Mouse (Mus musculus) forebrain, postnatal 0 days (tissue): Measurements from ENCODE around the gene Jmjd1c. TPM values are rescaled to one million over a fixed set of nuclear protein-coding genes. Genes with fewer than 3 reads are reported as not detected.

Experiments
- ATAC-seq: fragments of 200-750 bp; cut with Nextera tagmentation; 2 replicates; pipeline ENCODE4 v1.8.0; 2017; ENCODE audit warnings: mild to moderate bottlenecking, moderate library complexity
- DNase-seq: peaks from one replicate; pipeline ENCODE4 v3.0.0-alpha.2; 2015
- H3K27ac ChIP-seq: fragments of 300-500 bp; sonication (generic); 2 replicates; pipeline ENCODE4 v1.5.1; 2014; ENCODE audit warnings: low read depth, mild to moderate bottlenecking, antibody characterized with exemption, low read length, moderate library complexity, mixed read lengths
- H3K27me3 ChIP-seq: fragments of 300-500 bp; sonication (generic); 2 replicates; pipeline ENCODE4 v1.6.1; 2014; ENCODE audit warnings: mild to moderate bottlenecking, low read length, mixed read lengths; ENCODE audit not compliant: insufficient read depth
- H3K36me3 ChIP-seq: fragments of 300-500 bp; sonication (generic); 2 replicates; pipeline ENCODE4 v1.6.1; 2014; ENCODE audit warnings: mild to moderate bottlenecking, moderate library complexity; ENCODE audit not compliant: insufficient read depth
- H3K4me1 ChIP-seq: fragments of 300-500 bp; sonication (generic); 2 replicates; pipeline ENCODE4 v1.6.1; 2014; ENCODE audit warnings: antibody characterized with exemption; ENCODE audit not compliant: insufficient read depth
- H3K4me2 ChIP-seq: fragments of 300-500 bp; sonication (generic); 2 replicates; pipeline ENCODE4 v1.6.1; 2014; ENCODE audit warnings: low read depth, mild to moderate bottlenecking, moderate library complexity
- H3K4me3 ChIP-seq: fragments of 300-500 bp; sonication (generic); 2 replicates; pipeline ENCODE4 v1.5.1; 2014; ENCODE audit warnings: low read depth, low read length, mixed read lengths
- H3K9ac ChIP-seq: fragments of 300-500 bp; sonication (generic); 2 replicates; pipeline ENCODE4 v1.6.1; 2014; ENCODE audit warnings: mild to moderate bottlenecking
- H3K9me3 ChIP-seq: fragments of 300-500 bp; sonication (generic); 2 replicates; pipeline ENCODE4 v1.6.1; 2016; ENCODE audit warnings: low read length
- CTCF ChIP-seq: sonication (generic); IDR thresholded peaks from 2 replicates; pipeline ENCODE4 v1.5.1; 2016; ENCODE audit warnings: antibody characterized with exemption, control low read depth, low read depth
- WGBS: fragments of 180-500 bp; shearing (Covaris S2); extraction: QIAGEN DNeasy Blood & Tissue Kit; methylation state at CpG from one replicate; pipeline ENCODE4 v1.1.7; 2014; 5-methylcytosine and 5-hydroxymethylcytosine counted together
- polyA plus RNA-seq: library from polyadenylated mRNA; unstranded; fragments of >200 nt; fragmentation: Nextera tagmentation; extraction: Ambion mirVana; gene quantifications from 2 replicates; pipeline ENCODE4 v1.2.1, GENCODE M21; 2015
- total RNA-seq: library from RNA; depleted of rRNA; stranded (reverse); fragments of >200 nt; gene quantifications from 2 replicates; pipeline ENCODE4 v1.2.3, GENCODE M21; 2014

Gene Jmjd1c
- total and polyA plus RNA-seq, 2 experiments from 2014 or later: 44.4 to 76.8 TPM

DNA sequence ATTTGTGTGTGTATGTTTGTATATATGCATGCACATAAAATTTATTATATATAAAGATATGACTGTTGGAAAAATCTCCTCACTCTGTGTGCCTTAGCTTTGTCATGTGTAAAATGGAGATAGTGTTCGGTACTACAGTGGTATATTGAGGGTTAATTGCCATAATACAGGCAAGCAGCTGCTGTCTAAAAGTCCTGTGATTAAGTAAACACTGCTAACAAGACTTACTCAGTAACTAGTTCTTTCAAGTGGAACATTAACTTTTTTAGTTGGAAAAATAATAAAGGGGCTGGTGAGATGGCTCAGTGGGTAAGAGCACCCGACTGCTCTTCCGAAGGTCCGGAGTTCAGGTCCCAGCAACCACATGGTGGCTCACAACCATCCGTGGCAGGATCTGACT, 116.1 kb downstream of the Jmjd1c start:
- H3K4me1 ChIP-seq: no peaks in the 10 kb centered on the region
- no peak for ATAC-seq
- no peak overlapping the region for H3K4me2 ChIP-seq
- TF ChIP-seq CTCF: no peak
- no peak overlapping the region for H3K4me3 ChIP-seq
- WGBS: 92% methylated on average over 5 of the region's 5 CpGs
- no peaks in the 10 kb centered on the region for H3K27me3 ChIP-seq
- DNase-seq: no peak
- H3K27ac ChIP-seq: no peak overlapping the region
- H3K9ac ChIP-seq: no peak overlapping the region
- H3K9me3 ChIP-seq: no peaks in the 10 kb centered on the region
- H3K36me3 ChIP-seq: no peaks in the 10 kb centered on the region

GRCm38 (mm10) chr10:67213720-67214119, 117.8 kb downstream of the Jmjd1c start:
- TF ChIP-seq CTCF: no peak
- DNase-seq: no peak
- Histone ChIP-seq H3K27ac (no peak overlapping the region), H3K4me2 (no peak overlapping the region), H3K9me3 (no peaks in the 10 kb centered on the region), H3K4me1 (no peaks in the 10 kb centered on the region), H3K36me3 (peaks cover 6% of the 10 kb centered on the region), H3K9ac (no peak overlapping the region), H3K4me3 (no peak overlapping the region), H3K27me3 (no peaks in the 10 kb centered on the region)
- ATAC-seq: no peak
- WGBS: 5% methylated on average over 1 of the region's 1 CpGs

DNA sequence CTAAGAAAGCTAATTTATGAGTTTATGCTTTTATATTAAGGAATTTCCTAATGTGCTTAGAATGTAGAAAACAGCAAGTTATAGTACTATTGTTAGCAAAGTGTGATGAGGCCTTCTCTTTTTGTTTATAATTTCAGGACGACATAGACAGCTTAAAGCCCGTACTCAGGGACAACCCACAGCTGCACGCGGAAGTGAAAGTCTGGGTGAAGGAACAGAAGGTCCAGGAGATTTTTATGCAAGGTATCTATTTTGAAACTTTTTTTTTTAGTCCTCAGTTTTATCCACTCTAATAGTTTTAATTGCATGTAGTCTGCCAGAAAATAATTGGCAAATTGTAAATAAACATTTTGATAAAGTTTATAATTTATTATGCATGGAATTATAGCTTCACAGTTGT, 119.2 kb downstream of the Jmjd1c start:
- no peak overlapping the region for H3K9ac ChIP-seq
- TF ChIP-seq CTCF: no peak
- H3K27ac ChIP-seq: no peak overlapping the region
- no peak overlapping the region for H3K4me3 ChIP-seq
- no peaks in the 10 kb centered on the region for H3K9me3 ChIP-seq
- WGBS: 76% methylated on average over 4 of the region's 4 CpGs
- DNase-seq (no peak), ATAC-seq (no peak)
- no peaks in the 10 kb centered on the region for H3K27me3 ChIP-seq
- no peak overlapping the region for H3K4me2 ChIP-seq
- peaks cover 20% of the 10 kb centered on the region for H3K36me3 ChIP-seq
- H3K4me1 ChIP-seq: no peaks in the 10 kb centered on the region

DNA sequence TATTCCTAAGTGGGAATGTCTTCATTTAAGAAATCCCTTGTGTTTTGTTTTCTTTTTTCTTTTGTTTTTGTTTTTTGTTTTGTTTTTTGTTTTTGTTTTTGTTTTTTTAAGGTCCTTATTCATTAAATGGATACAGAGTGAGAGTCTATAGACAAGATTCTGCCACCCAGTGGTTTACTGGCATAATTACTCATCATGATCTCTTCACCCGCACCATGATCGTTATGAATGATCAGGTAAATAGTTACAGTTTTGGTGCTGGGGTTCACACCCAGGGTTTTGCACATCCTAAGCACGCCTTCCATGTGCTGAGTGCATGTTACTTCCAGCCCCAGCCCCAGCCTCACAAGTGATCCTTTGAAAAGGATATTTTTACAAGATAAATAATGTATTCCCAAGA, 120.9 kb downstream of the Jmjd1c start:
- peak; percentile 40; the same call in 1 of the 2 replicates for ATAC-seq
- DNase-seq: peak; percentile 31

GRCm38 (mm10) chr10:67218873-67219565, 123.1 kb downstream of the Jmjd1c start:
- H3K4me2 ChIP-seq: no peak overlapping the region
- TF ChIP-seq CTCF: no peak
- no peaks in the 10 kb centered on the region for H3K27me3 ChIP-seq
- no peak overlapping the region for H3K4me3 ChIP-seq
- WGBS: 92% methylated on average over 18 of the region's 18 CpGs
- H3K4me1 ChIP-seq: no peaks in the 10 kb centered on the region
- H3K27ac ChIP-seq: no peak overlapping the region
- ATAC-seq (no peak), DNase-seq (no peak)
- H3K36me3 ChIP-seq: peaks cover 32% of the 10 kb centered on the region
- H3K9me3 ChIP-seq: no peaks in the 10 kb centered on the region
- H3K9ac ChIP-seq: no peak overlapping the region

More for the DNA sequence above, 120.9 kb downstream of the Jmjd1c start:
- Histone ChIP-seq H3K9me3 (no peaks in the 10 kb centered on the region), H3K27ac (no peak overlapping the region), H3K27me3 (no peaks in the 10 kb centered on the region), H3K9ac (no peak overlapping the region), H3K4me2 (no peak overlapping the region), H3K4me3 (no peak overlapping the region), H3K4me1 (no peaks in the 10 kb centered on the region), H3K36me3 (peaks cover 30% of the 10 kb centered on the region)
- peak; percentile 57 for TF ChIP-seq CTCF
- WGBS: 70% methylated on average over 3 of the region's 3 CpGs

- H3K4me3 ChIP-seq: no peak overlapping the region
- WGBS: 65% methylated on average over 4 of the region's 4 CpGs
- no peak for DNase-seq
Measured at GRCm38 (mm10) chr10:67220251-67220650, 124.3 kb downstream of the Jmjd1c start.

DNA sequence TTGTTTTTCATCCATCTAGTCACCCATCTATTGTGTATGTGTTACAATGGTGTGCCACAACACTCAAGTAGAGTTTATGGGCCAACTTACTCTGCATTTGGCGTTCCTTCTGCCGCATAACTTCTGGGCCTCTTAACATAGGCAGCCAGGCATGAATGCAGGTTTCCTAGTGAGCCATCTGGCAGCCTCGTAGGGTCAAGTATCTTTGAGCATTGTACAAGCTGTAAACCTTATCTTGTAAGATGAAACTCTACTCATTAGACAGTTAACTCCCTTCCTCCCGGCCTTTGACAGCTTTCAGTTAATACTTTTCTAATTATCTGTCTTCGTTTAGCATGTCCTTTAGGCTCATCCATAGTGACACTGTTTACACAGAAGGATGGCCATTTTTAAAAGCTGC, 125.4 kb downstream of the Jmjd1c start:
- H3K4me1 ChIP-seq: no peaks in the 10 kb centered on the region
- ATAC-seq: no peak
- H3K4me2 ChIP-seq: no peak overlapping the region
- DNase-seq: no peak
- H3K9me3 ChIP-seq: no peaks in the 10 kb centered on the region
- 35% methylated on average over 5 of the region's 5 CpGs for WGBS
- H3K27me3 ChIP-seq: no peaks in the 10 kb centered on the region
- no peak overlapping the region for H3K9ac ChIP-seq
- H3K4me3 ChIP-seq: no peak overlapping the region
- H3K27ac ChIP-seq: no peak overlapping the region
- peaks cover 51% of the 10 kb centered on the region for H3K36me3 ChIP-seq
- TF ChIP-seq CTCF: no peak

More at GRCm38 (mm10) chr10:67220251-67220650, 124.3 kb downstream of the Jmjd1c start:
- Histone ChIP-seq H3K9me3 (no peaks in the 10 kb centered on the region), H3K4me2 (no peak overlapping the region), H3K9ac (no peak overlapping the region), H3K27ac (no peak overlapping the region), H3K36me3 (peaks cover 40% of the 10 kb centered on the region), H3K27me3 (no peaks in the 10 kb centered on the region), H3K4me1 (no peaks in the 10 kb centered on the region)
- ATAC-seq: no peak
- no peak for TF ChIP-seq CTCF
